Mouse (Mus musculus): ENCODE data around the gene Bcl2l15.

Bcl2l15 gene

DNA sequence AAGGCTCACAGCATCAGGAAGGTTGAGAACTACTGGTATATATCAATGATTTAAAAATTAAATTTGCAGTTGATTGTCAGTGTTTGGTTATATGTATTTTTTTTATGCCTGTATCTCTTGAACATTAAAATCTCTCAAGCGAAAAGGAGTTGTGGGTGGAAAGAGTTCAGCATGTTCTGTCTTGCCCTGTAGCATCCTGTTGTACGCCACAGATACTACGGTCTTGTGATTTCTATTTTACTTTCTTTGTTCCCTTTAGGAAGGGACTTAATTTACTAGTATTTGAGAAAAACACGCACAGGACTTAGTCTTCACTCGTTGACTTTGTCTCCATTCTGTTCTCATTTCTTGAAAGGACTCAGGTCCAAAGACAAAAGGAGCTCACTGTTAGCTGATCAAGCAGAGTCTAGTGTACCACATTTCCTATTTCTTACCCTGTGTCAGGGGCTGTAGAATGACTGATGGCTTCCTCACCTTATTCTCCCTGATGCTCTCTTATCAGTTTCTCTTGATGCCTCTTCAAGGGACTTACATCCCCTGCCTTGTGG, 35.1 kb downstream of the Bcl2l15 start:
- no peak for DNase-seq (ENCODE audit: low read depth, low spot score)

DNA sequence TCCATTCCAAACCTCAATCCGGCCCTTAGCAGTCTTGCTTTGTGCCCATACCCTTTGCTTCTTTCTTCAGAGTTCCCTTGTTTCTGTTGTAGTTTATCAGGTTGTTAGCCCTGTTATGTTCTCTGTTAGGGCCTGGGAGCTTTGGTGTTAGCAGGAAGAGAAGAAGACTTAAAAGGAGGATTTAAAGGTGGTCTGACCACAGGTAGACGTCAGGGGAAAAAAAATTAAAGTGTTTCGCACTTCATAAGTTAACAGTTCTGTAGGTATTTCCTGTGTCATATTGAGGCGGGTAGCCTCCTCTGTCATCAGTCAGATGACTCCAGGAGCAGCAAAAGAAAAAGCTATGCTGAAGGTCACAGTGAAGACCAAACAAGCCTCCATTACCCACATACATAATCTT, 35.6 kb downstream of the Bcl2l15 start:
- DNase-seq (ENCODE audit: low read depth, low spot score), result no peak

DNA sequence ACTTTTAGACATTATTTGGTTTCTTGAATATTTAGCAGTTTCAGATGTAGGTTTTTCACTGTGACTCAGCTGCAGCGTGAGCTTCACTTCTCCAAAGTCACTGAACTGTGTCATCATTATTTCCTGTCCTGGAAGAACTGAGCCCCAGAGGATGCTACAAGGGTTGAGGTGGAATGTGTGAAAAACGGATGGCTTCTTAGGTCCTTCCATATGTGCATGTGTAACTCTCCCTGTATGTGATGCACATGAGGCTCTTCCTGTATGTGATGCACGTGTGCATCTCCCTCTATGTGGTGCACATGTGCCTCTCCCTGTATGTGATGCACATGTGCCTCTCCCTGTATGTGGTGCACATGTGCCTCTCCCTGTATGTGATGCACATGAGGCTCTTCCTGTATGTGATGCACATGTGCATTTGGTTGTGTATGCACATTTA, 40.3 kb downstream of the Bcl2l15 start:
- no peak for DNase-seq (ENCODE audit: low read depth, low spot score)

DNA sequence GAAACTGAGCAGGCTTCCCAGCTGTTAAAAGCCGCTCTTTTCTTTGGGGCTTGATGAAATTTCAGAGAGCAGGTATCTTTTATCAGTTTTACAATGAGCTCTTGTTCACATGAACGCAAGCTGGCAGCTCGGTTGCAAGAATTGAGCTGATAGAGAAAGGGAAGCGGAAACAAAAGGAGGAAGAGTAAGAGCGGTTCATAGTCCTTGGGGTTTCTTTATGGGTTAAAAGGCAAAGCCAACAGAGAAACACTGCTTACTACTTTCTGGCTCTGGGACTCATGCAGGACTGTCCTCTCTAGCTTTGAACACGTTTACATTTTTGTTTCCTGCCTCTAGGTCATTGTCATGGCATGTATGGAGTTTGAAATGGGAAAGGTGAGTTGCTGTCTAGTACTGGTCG, 41.9 kb downstream of the Bcl2l15 start:
- DNase-seq (ENCODE audit: low read depth, low spot score), result no peak

DNA sequence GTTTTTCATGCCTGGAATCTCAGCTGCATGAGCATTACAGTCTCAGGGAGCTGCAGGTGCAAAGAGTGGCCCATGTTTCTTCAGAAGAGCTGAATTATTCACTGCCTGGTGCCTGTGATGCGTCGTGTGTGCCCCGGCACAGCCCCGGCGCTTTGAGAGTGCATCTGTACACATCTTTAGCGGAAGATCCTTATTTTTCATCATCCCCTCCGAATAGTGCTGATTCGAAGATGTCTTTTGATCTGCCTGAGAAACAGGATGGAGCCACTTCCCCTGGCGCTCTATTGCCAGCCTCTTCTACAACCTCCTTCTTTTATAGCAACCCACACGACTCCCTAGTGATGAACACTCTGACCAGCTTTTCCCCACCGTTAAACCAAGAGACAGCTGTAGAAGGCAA, 53.5 kb downstream of the Bcl2l15 start:
- DNase-seq (ENCODE audit: low read depth, low spot score), result no peak

DNA sequence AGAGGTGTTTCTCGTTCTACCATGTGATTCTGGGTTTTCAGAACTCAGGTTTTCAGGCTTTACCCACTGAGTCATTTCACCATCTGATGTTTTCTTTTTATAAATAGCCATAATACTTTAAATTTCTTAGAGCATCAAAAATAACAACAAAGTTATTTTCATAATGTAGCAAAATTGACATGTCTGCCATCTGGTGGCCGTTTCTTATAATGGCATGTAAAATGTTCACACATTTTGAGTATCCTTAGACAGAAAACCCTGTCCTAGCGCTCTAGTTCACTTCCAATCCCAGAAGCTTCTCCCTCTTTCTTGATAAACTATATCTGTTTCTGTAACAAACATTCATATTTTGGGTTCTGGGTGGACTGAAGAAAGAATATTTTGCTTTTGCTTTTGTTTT, 55.2 kb downstream of the Bcl2l15 start:
- DNase-seq (ENCODE audit: low read depth, low spot score), result peak; percentile 29

DNA sequence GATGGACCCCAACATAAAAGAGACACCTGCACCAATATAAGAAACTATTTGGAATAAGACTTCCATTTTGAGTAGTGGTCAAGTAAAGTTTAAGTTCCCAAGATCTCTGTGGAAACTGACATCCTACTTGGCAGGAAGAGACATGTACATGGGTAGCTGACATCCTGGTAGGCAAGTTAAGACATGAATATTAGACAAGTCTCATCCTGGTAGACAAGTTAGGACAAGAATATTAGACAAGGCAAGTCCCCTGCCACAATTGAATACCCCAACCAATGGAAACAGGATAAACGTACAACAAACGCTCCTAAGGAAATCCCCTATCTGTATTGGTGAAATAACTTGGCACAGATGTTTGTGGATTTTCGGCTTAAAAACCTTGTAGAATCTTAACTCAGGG, 61.0 kb downstream of the Bcl2l15 start:
- DNase-seq (ENCODE audit: low read depth, low spot score), result no peak
